Mouse (Mus musculus): Measurements from ENCODE around the gene Dolk.
A peak's percentile ranks its signal among the peaks of the same experiment; 100 is the strongest.

The Dolk gene

DNA sequence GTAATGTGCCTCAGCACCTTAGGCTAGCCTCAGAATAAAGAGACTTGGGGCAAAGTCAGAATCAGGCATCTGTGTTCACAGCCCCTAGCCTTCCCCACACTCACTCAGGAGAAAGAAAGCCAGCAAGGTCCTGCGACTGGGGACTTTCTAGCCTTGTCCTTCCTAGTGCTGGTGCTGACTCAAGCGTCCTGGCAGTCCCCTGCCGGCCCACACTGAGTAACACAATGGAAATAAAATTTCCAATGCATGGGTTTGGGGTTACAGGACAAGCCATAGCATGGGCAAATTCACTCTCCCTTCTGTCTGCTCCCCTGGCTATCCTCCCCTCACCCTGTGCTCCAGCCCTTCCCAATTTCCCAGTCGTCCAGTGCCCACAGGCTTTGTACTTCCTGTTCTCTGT is 17.8 kb downstream of the Dolk start:
- DNase-seq (ENCODE audit: low read depth, low spot score) = no peak

DNA sequence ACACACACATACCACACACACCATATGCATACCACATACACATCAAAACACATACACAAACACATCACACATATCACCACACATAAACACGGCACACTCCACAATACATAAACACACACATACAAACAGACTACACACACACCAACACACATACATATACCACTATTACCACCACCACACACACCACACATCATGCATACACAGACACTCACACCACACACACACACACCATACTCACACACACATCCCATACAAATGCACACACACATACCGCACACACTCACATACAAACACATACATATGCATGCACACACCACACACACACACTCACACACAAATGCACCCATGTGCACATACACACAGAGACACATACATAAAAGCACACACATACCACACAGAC is 18.7 kb downstream of the Dolk start:
- no peak for DNase-seq (ENCODE audit: low read depth, low spot score)

DNA sequence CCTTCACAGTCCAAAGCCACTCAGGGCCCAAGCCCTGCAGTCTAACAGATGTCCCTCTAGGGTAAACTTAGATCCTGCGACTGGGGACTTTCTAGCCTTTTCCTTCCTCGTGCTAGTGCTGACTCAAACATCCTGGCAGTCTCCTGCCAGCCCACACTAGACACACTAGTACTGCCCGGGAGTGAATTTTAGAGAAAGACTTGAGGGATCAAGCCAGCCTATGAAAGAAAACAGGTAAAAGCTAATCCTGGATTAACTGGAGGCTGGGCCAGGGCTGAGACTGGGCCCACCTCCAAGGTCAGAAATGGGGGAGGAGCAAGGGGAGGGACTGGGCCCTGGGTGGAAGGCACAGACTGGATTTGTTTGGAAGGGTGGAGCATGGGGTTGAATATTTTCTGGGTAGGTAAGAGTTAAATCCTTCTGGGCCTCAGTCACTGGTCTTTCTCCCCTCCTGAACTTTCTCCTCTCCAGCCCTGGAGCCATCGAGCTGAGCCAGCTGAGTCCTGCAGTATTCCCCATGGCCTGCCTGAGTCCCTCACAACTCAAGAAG is 19.7 kb downstream of the Dolk start:
- peak; percentile 86 for DNase-seq (ENCODE audit: low read depth, low spot score)

DNA sequence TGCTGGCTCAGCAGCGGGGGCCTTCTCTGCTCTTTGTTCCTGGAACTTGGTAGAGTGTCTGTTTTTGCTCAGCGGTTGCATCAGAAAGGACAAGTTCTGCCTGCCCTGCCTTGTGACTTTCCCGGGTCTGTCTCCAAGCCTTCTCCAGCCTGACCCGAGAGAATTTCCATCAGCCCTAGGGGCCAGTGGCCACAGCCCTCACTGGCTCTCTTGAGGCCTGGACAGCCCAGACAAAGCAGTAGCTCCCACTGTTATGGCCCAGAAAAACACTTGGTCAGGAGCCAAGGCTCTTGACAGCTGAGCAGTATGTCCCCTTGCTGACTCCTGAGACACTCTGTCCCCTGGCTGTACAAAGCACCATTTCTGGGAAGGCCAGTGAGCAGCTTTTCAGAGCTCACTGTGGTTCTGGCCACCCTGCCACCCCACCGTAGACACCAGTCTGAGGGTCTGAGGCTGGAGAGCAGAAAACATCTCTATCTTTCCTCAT is 20.3 kb downstream of the Dolk start, which contains the start of gene Phyhd1:
TSS of gene Phyhd1 (plus strand) at position 437 of the 487 bp plus-strand sequence.
- no peak for DNase-seq (ENCODE audit: low read depth, low spot score)

DNA sequence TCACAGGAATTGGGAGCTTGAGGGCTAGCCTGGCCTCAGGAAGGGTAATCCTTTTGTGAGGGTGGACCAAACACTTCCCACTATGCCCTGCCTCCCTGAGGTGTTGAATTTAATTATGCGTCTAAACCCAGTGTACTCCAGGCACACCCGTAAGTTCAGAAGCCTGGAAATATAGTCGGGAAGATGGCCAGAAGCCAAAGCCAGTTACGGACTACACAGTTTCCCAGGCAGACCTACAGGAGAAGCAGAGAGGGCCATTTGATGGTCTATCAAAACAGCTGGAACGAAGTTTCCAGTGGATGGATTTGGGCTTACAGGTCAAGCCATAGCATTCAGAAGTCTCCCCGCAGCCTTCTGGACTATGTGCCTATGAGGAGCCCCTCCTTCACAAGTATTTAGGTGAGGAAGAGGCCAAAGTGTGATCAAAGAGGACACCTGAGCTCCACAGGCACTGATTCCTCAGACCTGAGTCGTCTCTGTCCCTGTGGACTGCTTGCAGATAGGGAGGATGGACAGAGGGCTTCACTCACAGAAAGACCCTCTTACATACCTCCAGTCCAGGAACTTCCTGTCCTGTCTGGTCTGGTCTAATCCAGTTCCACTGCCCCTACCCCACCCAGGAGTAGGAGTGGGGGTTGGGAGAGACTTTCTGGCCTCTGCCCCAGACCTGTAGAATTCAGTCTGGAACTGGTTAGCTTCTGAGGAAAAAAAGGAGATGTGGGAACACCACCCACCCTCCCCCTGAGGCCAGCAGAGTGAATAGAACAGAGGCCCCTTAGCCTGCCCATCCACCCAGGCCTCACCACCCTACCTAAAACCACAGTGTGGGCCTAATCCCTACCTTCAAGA is 21.2 kb downstream of the Dolk start:
- no peak for DNase-seq (ENCODE audit: low read depth, low spot score)

DNA sequence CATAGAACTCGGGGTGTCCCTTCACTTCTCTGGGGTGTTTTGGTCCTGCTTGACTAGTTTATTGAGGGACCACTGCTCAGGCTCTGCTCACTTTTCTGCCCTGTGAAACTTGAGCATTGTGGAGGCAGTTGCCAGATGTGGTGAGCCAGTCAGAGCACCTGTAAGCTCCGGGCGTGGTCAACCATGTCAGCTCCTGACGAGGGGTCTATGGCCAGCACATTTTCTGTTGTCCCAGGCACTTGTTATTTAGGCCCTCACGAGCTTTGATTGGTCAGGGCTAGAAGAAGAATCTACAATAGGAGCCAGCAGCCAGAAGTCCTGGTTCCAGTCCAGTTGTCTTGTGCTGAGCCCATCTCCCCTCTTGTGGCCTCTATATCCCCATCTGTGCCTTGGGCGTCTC is 22.3 kb downstream of the Dolk start:
- DNase-seq (ENCODE audit: low read depth, low spot score) = no peak

DNA sequence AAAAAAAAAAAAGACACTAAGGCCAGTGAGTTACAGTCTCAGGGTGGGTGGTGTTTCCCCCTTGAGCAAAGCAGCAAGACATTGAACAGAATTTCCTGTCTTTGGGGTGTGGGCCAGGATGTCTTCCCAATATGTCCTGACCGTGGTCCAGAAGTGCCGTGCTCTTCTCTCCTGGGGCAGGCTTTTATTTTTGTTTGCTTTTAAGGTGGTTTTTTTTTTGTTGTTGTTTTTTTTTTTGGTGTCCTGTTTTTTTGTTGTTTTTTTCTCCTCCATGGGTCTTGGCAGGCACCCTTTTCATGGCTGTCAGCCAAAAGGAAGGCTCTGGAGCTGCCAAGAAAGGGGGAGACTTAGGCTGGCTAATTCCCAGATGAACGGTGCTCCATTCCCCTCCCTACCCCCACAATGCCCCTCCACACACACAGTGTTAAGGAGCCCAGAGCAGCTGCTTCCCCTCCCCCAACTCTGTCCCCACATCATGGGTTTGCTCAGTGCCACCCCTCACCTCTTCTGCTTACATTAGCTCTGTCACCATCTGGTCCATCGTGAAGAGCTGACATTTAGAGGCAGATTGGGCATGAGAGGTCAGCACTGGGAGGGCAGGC is 23.2 kb downstream of the Dolk start:
- DNase-seq (ENCODE audit: low read depth, low spot score) = no peak

DNA sequence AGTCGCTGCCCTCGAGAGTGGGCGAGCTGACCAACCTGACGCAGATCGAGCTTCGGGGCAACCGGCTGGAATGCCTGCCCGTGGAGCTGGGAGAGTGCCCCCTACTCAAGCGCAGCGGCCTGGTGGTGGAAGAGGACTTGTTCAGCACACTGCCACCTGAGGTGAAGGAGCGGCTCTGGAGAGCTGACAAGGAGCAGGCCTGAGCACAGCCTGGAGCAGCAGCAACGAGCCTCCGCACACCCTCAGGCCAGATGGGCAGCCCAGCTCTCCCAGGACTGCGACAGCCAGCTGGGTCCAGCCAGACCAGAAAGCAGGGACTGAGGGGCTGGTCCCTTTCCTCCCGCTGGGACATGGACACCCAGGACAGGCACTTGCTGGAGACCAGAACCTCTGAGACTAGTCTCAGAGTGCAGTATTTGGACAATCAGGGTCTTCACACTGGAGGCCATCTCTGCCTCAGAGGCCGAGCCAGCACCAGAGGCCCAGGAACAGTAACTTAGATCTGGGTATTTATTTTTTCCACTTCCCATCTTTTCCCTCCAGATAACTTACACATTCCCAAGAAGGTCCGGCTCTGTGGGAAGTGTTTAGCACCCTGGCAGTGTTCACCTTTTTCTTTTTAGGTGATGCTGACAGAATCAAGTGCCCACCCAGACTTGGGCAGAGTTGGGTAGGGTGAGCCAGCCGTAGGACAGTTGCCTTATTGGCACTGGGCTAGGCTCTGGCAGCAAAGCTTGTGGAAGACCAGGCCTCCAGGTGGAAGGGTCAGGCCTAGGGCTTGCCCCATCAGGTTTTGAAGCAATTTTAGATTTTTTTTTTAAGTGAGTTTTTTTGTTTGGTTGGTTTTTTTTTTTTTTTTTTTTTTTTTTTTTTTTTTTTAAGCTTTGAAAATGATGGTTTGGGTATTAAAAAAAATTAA is 24.0 kb downstream of the Dolk start:
- DNase-seq (ENCODE audit: low read depth, low spot score) = no peak

DNA sequence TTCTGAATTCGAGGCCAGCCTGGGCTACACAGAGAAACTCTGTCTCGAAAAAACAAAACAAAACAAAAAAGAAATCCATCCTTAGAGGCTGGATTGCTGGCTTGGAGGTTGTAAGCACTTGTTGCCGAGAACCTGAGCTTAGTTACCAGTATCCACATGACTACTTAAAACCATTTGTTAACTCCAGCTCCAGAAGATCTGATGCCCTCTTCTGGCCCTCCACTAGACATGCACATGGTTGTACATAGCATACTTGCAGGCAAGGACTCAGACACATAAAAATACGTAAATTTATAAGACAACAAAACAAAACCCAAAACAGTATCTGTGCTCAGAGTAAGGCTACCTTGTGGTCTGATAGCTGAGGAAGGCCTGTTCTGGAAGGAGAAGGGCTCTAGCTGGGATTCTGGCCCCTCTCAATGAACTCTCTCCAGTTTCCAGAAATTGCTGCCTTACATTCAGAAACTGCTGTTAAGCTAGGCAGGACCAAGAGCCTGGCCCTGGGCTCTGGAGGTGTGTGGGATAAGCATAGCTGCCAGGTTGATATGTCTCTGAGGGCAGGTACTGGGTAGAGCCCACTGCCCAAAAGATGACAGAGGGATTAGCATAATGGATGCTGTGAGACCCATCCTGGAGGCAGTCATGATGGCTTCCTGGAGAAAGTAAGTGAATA is 24.9 kb downstream of the Dolk start:
- DNase-seq (ENCODE audit: low read depth, low spot score) = peak; percentile 55

DNA sequence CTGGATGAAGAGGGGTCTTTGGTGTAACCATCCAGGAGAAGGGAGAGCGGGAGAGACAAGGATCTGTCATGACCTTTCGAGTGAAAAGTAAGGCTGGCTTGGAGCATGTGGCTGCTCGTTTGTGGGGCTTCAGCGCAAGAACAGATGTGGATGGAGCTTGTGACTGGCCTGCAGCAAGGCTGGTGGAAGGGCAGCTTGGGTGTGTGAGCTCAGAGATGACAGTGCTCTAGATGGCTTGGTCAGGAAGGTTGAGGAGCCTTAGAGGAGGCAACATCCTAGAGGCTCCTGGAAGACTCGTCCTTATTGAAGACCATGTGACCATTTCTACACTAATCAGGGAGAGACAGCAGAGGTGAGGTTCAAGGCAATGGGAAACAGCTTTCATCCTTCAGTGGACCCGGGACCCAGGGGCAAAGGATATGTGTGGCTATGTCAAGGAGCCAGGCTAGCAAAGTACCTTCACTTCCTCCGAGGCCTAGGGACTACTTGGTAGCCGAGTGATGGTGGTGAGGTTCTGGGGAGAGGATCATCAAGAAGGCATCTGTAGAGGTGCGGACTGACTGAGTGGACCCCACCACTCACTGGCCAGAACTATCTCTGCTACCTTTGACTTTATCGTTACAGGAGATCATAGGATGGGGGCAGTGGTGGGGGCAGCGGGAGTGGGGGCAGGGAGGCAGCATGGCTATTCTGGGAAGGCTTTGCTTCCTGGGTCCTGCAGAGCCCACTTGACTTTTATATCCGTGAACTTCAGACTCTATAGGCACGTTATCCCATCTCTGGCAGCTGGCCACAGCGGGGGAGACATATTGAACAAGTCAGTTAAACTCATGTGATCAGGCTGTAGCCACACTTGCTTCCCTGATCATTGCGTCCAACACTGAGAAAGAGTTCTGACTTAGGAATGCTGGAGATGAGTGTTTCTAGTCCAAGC is 26.7 kb downstream of the Dolk start:
- DNase-seq (ENCODE audit: low read depth, low spot score) = no peak

DNA sequence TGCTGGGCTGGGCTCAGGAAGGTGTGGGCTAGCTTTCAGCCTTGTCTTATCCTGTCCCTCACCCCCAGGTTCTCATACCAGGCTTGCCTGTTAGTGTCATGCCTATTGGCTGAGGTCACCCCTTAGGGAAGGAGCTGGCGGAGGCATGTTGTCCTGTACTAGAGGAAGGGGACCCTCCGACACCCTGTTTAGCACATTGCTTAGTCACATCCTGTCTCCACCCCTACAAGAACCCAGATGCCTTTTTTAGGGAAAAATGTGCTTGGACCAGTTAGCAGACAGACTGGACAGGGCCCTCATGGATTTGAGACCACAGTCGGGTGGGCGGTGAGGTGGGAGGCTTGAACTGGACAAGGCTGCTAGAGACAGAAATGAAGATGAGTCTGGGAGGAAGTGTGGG is 27.5 kb downstream of the Dolk start:
- DNase-seq (ENCODE audit: low read depth, low spot score) = peak; percentile 39

DNA sequence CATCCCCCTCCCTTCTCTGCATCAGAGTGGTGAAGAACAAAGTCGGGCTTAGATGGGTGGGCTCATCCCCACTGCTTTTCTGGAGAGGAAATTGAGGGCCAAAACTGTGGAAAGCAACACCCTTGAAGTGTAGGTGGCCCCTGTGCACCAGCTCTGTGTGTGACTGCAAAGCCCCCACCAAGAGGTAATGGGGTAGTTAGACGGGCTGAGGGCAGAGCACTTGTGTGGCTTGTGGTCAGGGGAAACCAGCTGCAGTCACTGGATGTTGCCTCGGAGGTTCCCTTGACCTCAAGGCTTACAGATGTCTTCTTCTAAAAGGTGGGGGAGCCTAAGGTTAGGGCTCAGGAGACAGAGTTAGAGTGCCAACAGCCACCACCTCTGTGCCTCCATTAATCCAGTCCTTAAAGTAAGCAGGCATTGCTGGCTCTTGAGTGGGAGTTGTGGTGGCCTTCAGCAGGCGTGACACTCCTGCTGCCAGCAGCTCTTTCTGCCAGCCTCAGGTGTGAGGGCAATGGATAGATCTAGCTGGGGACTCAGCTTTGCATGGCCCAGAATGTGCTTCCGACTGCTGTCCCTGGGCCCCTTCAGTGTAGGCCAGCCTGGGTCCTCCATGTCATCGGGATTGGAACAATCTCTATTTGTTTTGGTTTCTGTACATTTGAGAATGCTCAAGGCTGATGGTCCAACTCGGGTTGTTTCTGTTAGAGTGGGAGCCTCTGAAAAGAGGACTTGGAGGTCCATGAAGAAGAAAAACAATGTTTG is 28.3 kb downstream of the Dolk start:
- no peak for DNase-seq (ENCODE audit: low read depth, low spot score)

DNA sequence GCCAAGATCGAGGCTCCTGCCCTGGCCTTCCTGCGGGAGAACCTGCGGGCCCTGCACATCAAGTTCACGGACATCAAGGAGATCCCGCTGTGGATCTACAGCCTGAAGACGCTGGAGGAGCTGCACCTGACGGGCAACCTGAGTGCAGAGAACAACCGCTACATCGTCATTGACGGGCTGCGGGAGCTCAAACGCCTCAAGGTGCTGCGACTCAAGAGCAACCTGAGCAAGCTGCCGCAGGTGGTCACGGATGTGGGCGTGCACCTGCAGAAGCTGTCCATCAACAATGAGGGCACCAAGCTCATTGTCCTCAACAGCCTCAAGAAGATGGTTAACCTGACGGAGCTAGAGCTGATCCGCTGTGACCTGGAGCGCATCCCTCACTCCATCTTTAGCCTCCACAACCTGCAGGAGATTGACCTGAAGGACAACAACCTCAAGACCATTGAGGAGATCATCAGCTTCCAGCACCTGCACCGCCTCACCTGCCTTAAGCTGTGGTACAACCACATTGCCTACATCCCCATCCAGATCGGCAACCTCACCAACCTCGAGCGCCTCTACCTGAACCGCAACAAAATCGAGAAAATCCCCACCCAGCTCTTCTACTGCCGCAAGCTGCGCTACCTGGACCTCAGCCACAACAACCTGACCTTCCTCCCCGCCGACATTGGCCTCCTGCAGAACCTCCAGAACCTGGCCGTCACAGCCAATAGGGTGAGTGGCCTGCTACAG is 29.4 kb downstream of the Dolk start:
- no peak for DNase-seq (ENCODE audit: low read depth, low spot score)

DNA sequence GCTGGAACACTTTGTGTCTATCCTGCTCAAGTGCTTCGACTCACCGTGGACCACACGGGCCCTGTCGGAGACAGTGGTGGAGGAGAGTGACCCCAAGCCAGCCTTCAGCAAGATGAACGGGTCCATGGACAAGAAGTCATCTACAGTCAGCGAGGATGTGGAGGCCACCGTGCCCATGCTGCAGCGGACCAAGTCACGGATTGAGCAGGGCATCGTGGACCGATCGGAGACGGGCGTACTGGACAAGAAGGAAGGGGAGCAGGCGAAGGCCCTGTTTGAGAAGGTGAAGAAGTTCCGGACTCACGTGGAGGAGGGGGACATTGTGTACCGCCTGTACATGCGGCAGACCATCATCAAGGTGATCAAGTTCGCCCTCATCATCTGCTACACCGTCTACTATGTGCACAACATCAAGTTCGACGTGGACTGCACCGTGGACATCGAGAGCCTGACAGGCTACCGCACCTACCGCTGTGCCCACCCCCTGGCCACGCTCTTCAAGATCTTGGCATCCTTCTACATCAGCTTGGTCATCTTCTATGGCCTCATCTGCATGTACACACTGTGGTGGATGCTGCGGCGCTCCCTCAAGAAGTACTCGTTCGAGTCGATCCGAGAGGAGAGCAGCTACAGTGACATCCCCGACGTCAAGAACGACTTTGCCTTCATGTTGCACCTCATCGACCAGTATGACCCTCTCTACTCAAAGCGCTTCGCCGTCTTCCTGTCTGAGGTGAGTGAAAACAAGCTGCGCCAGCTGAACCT is 30.3 kb downstream of the Dolk start:
- no peak for DNase-seq (ENCODE audit: low read depth, low spot score)

DNA sequence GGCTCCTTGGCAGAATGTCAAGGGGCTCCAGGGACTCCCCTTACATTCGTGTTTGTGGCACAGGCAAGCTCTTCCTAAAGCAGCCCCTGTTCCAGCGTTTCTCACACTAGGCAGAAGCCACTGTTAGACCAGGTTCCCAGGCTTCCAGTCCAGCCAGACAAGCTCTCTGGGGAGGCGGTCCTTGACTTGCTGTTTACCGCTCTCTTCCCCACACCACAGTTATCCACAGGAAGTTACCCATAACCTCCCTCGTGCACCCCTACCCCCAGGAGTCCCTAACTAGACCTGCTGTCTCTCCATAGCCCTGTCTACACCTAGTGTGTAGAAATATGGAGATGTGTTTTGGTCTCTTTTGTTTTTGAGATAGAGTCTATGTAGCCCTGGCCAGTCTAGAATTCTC is 32.3 kb downstream of the Dolk start:
- no peak for DNase-seq (ENCODE audit: low read depth, low spot score)

DNA sequence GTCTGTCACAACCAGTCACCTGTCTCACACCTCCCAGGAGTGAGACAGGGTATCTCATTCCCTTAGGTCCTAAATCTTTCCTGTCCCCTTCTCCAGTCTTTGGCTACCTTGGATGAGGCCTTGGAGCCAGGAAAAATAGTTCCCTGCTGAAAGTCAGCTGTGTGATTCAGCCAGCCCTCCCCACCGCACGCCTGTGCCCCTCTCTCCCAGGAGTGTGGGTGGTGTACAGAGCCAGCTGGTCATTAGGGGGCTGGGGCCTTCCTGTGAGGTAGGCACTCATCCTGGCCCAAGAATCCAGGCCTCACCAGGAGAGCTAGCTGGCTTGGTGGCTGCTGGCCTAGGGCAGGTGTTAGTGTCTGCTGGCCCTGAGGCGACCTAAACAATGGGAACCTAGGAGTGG is 33.6 kb downstream of the Dolk start:
- no peak for DNase-seq (ENCODE audit: low read depth, low spot score)

DNA sequence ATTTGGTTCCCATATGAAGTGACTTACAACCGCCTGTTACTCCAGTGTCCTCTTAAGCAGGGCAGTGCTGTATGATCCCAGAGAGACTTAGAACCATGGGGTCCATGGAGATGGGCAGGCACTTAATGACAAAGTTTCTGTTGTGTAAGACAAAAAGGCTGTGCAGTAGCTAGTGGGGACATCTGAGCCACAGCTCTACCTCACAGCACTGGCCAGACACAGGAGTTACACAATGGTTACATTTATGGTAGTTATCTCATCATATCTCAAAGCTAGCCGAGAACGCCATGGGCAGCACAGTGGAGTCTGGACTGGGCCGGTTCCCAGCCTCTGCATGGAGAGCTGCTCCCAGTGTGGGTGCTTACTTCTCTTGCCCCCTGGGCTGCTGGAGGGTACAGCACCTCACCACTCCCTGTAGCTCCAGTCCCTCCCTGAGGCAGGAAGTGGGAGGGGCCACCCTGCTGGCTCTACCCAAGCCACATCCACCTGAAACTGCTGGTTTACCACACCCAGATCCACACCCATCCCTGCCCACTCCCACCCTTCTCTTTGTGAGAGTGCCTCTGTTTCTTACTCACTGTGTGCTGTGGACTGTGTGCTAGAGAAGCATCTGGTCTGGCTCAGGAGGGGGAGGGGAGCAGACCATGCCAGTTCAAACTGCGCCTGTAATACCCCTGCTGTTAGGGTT is 34.6 kb downstream of the Dolk start:
- peak; percentile 87 for DNase-seq (ENCODE audit: low read depth, low spot score)
